Mouse (Mus musculus) mouse embryonic stem cell (cell line): ENCODE data around the gene Grk3.

ENCODE experiments used
- in situ Hi-C, 2 experiments: fragments of 300-500 bp; cut with MboI; formaldehyde crosslinking; loops; 1 replicate in 1 of 2; 3 replicates in 1 of 2; pipeline ENCODE4 v1.14.3; 2019 to 2020; ENCODE audit warnings: low sequenced_read_pairs in 2 of 2, low pct_unique_long_range_greater_than_20kb in 1 of 2, mixed read lengths in 1 of 2; ENCODE audit not compliant: unreplicated experiment in 1 of 2

Grk3 gene

DNA sequence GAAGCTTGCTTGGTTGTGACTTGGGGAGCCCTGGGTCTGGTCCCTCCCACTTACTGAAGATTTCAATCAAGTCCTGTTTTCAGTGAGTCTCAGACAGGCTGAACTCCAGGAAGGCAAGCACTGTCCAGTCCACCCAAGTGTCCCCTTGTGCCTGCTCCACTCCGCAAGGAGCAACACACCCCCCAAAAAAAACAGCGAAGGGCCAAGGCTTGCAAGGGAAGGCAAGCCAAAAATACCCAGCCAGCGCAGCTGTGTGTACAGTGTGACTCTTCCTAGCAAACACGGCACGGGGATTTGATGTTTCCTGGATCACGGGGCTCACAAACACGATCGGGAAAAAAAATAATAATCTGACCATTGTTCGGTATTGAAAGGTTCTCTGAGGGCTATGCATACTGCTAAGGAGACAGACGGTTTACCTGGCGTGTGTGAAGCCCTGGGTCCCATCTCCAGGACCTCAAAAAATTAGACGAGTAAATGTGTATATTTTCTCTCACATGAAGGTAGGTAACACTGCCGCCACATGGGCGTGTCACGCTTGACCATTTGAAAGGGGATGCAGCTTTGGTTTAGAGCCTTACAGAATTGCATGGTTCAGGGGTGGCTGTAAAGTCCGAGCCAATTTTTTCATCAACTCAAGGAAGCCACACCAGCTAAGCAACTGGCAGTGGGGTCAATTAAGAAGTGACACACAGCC, 1.3 kb downstream of the Grk3 start:
- in situ Hi-C loops, result no loop called here

DNA sequence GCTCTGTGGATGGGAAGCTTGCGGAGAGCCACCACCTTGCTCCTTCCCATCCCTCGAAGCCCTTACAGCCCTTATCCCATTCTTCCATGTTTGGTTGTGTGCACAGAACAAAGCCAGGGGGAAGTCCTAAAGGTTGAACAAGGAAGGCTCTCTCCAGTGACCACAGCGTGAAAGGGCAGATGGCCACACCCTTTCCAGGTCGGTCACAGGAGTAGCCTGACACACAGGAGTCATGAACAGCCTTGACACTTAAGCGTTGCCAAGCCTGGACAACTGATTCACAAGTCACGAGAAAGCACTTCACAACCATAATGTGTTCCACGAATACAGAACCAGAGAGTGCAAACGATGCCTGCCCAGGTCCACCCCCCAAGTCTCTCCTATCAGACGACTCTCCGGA, 3.7 kb downstream of the Grk3 start:
- in situ Hi-C loops, result no loop called here

DNA sequence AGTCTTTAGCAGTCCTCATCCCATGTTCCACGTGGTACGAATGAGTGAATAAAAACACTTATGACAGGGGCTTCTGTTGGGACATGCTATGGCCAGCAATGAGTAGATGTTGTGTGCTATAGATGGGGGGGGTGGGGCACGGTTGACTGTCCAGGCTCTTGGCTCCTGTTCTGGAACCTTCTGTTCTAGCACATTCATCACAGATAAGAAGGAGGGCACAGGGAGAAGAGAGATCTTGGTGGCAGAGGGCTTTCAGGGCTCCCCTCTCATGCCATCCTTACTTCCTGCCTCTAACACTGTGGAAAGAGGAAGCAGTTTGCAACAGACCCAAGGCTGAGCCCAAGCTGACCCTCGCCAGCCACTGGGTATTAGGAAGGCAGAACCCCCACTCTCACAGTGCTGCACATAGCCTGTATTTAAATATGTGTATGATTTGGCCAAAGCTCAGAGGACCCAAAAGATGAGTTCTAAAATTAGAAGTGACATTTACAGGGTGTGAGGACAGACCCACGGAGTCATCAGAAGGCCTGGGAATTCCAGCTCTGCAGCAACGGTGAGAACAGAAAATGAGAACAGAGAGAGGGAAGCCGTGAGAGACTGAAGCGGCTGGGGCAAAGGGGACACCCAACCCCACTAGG, 6.3 kb downstream of the Grk3 start:
- in situ Hi-C loops, result no loop called here

DNA sequence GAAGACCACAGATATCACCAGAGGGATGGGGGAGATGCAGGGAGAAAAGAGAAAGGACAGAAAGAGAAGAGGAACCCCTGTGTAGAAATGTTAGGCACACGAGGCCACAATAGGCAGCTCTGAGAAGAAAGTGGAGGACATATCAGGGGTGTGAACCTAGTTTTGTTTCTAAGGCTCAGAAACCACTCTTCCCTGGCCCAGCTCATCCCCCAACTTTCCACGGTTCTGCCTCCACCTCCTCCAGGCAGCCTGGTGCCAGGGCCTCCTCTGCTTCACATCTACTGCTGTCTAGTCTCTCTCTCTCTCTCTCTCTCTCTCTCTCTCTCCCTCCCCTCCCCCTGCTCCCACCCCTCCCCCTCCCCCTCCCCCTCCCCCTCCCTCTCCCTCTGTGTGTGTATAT, 7.1 kb downstream of the Grk3 start:
- in situ Hi-C loops, result no loop called here

DNA sequence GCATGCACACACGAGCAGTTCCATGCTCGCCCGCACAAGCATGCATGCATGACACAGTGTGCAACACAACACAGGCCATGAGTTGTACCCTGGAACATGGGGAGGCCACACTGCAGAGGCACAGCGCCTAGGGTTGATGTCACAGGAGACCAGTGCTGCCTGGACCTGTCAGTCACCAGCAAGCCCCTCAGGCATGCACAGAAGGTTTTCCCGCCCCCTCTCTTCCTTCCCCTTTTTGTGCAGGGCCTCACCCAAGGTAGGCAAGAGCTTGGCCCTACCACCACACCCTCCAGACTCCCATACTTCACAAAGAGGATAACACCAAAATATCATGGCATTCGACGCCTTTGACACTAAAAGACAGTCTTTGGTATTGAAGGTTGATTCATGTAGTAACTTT, 8.6 kb downstream of the Grk3 start:
- in situ Hi-C loops, result no loop called here

DNA sequence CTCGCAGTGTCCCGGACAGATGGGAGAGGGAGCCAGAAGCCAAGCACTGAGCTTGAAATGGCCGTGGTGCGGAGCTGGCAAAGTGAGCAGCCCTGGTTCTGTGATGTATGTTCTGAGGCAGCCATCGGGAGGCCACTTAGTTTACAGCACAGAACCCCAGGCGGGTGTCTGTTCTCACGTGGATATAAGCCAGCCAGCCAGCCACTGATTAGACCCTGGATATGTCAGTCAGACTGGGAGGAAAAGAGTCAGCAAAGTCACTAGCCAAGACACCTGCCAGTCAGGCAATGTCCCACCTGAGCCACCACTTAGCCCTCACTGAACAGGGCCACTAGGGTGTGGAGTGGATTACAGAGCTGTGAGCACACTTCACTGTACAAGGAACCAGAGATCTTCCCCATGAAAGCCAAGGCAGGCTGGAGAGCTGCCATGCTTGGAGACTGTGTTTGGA, 9.6 kb downstream of the Grk3 start:
- in situ Hi-C loops, result no loop called here

DNA sequence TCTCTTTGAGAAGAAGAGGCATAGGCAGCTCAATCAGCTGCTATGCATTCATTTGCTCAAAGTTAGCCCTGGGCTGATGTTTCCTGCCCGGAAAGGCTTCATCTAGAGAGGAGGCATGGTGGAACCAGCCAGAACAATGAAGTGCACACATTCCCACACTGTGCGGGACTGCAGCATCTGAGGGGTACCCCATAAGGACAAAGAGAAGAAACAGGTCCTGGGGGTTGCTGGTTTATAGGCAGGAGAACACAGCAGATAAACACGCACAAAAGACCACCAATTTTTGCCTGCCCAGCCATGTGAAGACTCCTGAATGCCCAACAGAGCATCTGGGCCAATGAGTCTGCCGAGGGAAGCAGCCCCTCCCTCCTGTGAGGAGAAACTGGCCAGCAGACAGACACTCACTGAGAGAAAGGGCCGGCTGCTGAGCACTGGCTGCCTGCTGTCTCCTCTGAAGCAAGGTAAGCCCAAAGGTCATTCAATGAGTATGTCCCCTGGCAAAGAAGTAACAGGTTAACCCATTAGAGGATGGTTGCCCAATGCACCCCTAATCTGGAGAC, 12.7 kb downstream of the Grk3 start:
- in situ Hi-C loops, result no loop called here

DNA sequence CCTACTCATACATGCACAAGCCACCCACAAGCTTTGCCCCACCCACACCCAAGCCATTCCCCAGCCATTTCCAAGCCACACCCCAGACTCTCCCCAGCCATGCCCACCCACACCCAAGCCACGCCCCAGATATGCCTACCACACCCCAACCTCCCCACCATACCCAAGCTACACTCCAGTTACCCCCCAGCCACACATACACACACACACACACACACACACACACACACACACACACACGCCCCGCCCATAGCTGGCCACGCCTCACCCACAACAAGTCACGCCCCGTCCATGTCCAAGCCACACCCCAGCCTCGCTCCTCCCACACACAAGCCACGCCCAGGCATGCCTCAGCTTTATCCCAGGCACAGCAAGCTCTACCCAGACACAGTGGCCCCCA, 16.4 kb downstream of the Grk3 start:
- in situ Hi-C loops, result no loop called here

DNA sequence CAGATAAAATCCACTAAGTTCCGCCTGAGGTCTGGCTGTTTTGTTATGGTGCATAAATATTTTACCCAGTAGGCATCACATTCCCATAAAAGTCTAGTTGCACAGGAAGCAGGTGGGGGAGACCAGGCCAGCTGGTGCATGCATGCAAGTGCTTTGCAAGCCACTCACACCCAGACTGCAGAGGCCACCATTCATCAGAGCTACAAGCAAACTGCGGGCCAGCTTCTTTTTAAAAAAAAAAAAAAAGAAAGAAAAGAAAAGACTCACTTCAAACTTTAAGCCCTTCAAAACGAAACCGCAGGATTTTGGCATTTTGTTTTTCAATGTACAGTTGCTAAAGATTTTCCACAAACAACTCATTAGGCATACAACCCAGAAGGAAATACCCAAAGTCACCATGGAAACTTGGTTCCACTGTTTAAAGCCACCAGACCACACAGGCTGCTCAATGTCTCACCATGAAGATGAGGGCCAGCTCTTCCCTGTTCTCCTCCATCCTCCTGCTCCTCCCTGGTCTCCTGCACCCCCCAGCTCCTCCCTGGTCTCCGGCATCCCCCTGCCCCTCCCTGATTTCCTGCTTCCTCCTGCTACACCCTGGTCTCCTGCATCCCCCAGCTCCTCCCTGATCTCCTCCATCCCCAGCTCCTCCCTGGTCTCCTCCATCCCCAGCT, 17.9 kb downstream of the Grk3 start:
- in situ Hi-C loops, result no loop called here

DNA sequence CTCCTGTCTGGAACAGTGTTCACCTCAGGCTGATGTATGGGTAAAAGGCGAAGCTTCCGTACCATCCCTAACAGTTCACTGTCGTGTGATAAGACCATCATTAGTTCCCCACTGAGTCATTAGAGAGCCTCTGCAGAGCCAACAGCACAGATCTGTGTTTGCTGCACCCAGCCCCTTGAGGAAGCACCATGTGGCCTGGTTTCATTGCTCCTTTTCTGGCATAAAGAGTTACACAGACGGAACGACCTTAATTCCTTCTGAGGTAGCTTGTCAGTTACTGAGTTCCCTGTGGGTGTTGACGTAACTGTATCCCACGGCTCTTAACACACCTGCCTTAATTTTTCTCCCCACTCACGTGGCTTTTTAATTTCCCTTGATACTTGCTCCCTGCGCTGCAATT, 24.3 kb downstream of the Grk3 start:
- in situ Hi-C loops, result no loop called here

DNA sequence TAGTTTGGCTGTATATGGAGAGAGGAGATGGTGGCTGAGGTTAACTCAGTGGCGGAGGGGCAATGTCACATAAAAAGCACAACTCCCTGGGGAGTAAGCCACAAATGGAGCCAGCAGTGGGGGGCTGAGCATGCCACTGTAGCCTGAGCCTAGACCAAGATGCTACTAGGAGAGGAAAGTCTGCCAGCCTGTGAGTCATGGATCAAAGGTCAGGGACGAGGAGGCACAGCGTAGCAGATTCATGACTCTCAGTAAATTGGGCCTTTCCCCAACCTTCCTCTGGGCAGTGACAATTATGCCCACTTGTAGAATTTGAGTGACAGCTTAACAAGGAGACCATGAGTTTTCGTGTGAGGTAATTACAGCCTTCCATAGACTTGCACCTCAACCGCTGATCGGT, 33.7 kb downstream of the Grk3 start:
- in situ Hi-C loops, result no loop called here

DNA sequence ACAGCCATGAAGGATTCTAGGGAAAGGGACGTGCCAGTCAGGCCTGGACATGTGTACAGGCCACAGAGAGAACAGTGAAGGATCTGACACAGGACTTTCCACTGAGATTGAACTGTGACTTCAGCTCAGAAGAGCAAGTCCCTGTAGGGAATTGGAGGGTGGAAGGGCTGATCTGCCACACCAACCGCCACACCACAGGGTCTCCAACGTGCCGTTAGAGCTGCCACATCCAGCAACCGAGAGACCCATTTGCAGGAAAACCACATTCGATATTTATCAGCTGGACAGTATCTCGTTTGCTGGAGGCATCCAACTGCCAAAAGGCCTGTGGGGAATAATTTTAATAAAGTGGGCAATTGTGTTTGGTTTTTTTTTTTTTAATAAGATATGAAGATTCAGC, 35.9 kb downstream of the Grk3 start:
- in situ Hi-C loops, result no loop called here

DNA sequence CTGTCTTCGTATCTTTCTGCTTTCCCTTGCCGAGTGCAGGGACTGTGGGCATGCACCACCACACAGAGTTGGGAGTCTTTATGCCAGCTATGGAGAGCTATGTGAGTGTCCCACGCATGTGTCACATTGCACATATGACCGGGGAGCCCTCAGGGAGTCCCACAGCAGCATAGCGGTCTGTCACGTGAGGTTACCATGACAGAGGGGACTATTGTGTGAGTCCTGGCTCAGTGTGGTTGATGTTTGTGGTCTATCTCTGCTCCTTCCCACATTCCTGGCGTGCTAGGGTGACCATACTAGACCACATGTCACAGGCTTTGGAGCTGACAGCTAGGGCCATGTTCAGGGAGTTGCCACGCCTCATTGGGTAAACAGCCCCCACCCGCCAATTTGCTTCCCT, 36.4 kb downstream of the Grk3 start:
- in situ Hi-C loops, result no loop called here

DNA sequence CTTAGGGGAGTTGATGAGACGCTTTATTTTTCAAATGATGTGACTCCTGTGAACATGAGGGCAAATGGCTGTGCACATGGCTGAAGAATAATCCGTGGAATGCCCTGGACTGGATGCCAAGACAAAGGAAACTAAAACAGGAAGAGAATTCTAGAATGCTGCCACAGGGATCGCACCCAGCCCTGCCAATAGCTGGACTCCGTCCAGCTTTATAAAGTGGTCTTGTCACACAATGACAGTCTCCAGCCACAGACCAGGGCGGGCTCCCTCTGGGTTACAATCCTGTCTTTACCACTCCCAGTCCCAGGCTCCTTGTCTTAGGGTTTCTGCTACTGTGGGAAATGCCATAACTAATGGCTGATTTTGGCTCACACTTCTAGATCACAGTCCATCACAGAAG, 38.5 kb downstream of the Grk3 start:
- in situ Hi-C loops, result no loop called here

DNA sequence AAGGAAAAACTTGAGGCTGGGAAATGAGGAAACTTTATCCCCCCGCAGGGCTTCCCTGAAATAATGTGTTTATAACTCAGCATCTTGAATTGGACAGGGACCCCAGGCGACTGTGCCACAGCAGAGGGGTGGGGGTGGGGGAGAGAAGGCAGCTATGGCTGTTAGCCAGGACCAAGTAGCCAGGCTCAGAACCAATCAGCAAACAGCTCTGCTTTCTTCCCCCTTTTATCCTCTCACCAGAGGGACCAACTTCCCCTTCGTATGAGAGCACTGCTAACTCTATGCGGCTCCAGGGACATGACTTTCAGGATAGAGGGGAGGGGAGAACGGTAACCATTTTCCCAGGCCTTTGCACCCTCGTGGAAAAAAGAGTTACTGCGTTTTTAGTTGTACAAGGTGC, 42.0 kb downstream of the Grk3 start:
- in situ Hi-C loops, result no loop called here

DNA sequence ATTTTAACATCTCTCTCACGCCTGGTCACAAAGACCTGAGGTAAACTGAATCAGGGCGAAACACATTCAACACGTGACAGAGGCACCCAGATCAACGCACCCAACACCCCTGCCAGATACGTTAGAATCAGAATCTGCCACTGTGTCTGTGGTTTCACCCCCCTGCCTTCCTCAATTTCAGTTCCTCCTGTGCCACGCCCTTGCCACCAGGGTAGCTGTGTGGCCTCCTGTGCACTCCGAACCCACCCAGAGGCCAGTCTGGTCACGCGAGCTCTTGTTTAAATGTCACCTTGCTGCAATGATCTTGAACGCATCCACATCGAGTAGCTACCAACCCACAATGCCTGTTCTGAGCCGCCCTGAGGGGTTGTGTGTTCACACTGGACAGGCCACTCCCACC, 43.3 kb downstream of the Grk3 start:
- in situ Hi-C loops, result no loop called here

DNA sequence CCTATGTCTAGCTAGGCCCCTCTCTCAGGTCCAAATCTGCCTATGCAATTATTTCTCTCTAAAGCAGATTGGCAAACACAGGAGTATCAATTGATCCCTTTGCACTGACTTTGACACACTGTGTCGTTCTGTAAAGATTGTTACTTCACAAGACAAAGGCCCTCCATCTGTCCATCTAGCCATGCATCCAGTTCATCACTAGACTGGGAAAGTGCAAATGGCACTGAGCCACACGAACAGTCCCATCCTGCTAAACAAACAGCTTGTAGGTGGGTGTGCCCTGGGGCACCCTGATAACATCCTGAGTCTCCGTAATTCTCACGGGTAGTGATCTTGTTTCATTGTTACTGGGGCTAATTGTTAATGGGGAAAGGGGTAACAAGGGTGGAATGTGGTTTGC, 52.1 kb downstream of the Grk3 start:
- in situ Hi-C loops, result no loop called here

DNA sequence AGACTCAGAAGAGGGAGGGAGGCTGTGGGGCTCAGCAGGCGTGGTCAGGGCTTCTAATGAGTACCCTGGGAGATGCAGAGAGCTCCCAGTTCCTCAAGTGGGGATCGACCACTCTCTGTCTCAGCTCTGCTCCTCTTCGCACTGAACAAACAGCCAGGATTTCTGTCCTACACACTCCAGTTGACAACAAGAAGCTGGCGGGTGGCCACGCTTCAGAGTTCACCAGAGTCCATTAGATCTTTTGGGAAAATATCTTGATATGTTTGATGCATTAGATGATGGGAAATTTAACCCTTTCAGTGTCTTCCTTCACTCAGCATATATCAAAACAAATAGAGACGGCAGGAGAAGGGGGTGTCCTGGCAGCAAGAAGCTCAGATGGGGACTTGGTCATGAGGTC, 53.4 kb downstream of the Grk3 start:
- in situ Hi-C loops, result no loop called here

DNA sequence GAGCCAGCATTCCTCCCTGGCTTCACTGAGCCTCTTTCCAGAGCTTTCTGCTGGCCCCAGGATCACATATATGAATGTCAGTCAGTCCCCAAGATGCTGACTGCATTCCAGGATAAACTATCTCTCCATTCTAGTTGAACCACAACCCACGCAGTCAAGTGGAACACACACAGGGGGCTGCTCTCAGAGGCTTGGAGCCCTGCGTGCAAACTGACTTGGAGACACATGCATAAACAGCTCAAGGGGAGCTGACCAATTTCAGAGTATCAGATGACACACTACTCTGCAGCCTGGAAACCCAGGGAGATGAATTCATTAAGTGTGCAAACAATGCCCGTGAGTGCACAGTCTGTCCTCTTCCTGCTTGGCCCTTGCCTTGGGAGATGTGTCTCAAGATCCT, 54.7 kb downstream of the Grk3 start:
- in situ Hi-C loops, result no loop called here

DNA sequence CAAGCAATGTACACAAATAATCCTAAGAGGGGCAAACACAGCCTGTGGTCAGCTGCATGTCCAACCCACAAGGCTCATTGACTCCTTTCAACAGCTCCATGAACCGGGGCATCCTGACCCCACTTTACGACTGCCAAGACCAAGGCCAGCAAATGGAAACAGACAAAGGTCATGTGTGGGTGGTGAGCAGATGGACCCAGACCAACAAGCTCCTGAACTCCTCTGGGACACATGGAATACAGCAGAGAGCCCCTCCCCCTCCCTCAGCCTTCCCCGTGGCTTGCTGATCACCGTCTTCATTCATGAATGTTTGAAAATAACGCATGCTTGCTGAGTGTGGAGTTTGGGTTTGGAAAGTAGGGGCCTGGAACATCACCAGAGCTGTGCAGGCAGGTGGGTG, 57.3 kb downstream of the Grk3 start:
- in situ Hi-C loops, result no loop called here
